Mouse (Mus musculus) intestine, embryonic 16.5 days (tissue): ENCODE data around the gene Nt5c3b. TPM values are rescaled to one million over a fixed set of nuclear protein-coding genes. Genes with fewer than 3 reads are reported as not detected.

ENCODE experiments used
- ATAC-seq: fragments of 200-750 bp; cut with Nextera tagmentation; 2 replicates; pipeline ENCODE4 v1.8.0; 2017; ENCODE audit warnings: moderate TSS enrichment, moderate library complexity
- H3K27ac ChIP-seq: fragments of 300-500 bp; sonication (generic); 2 replicates; pipeline ENCODE4 v1.5.1; 2014; ENCODE audit warnings: mild to moderate bottlenecking, low read length
- H3K27me3 ChIP-seq: fragments of 300-500 bp; sonication (generic); replicated peaks from 2 replicates; pipeline ENCODE4 v1.6.1; 2014; ENCODE audit warnings: low read length, control low read depth, mixed read lengths; ENCODE audit not compliant: control insufficient read depth, insufficient read depth
- H3K36me3 ChIP-seq: fragments of 300-500 bp; sonication (generic); 2 replicates; pipeline ENCODE4 v1.6.1; 2014; ENCODE audit warnings: low read length, control low read depth; ENCODE audit not compliant: control insufficient read depth, insufficient read depth
- H3K4me1 ChIP-seq: fragments of 300-500 bp; sonication (generic); 2 replicates; pipeline ENCODE4 v1.6.1; 2014; ENCODE audit warnings: low read length, control low read depth, mixed read lengths; ENCODE audit not compliant: control insufficient read depth, insufficient read depth
- H3K4me2 ChIP-seq: fragments of 300-500 bp; sonication (generic); 2 replicates; pipeline ENCODE4 v1.6.1; 2014; ENCODE audit warnings: low read depth, low read length, control low read depth
- H3K4me3 ChIP-seq: fragments of 300-500 bp; sonication (generic); 2 replicates; pipeline ENCODE4 v1.5.1; 2014; ENCODE audit warnings: mild to moderate bottlenecking, low read length
- H3K9ac ChIP-seq: fragments of 300-500 bp; sonication (generic); 2 replicates; pipeline ENCODE4 v1.6.1; 2014; ENCODE audit warnings: low read depth, low read length
- H3K9me3 ChIP-seq: fragments of 300-500 bp; sonication (generic); 2 replicates; pipeline ENCODE4 v1.6.1; 2016; ENCODE audit warnings: low read length, control low read depth; ENCODE audit not compliant: control insufficient read depth
- WGBS: fragments of 180-500 bp; shearing (Covaris S2); extraction: QIAGEN DNeasy Blood & Tissue Kit; methylation state at CpG from one replicate; pipeline ENCODE4 v1.1.7; 2014; 5-methylcytosine and 5-hydroxymethylcytosine counted together
- polyA plus RNA-seq: library from polyadenylated mRNA; unstranded; fragments of >200 nt; fragmentation: Nextera tagmentation; extraction: Ambion mirVana; gene quantifications from 2 replicates; pipeline ENCODE4 v1.2.1, GENCODE M21; 2015

Nt5c3b gene
- polyA plus RNA-seq, 1 experiment from 2014 or later, result 85.8 TPM

DNA sequence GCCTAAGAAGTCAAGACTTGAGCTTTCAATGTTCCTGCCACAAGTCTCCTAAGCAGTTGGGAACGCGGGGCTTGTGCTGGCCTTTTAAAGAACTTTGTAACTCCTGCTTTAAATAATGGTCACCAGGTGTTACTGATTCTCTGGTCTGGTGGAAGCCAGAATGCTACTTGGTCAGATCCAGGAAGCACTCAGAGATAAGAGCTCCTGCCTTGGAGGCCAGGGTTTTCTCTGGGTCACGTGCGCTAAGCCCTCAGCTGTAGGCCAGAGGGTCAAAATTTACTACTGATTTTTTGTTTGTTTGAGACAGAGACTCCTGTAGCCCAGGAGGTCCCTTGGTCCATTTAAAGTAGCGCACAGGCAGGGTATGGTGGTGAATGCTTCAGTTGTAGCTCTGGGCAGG lies 9.6 kb downstream of the Nt5c3b start:
- Histone ChIP-seq H3K4me2 (no peak overlapping the region), H3K4me1 (no peaks in the 10 kb centered on the region; the same call in 1 of the 2 replicates), H3K27me3 (no peaks in the 10 kb centered on the region), H3K4me3 (no peak overlapping the region), H3K9me3 (no peaks in the 10 kb centered on the region), H3K27ac (no peak overlapping the region), H3K36me3 (peaks cover 6% of the 10 kb centered on the region), H3K9ac (no peak overlapping the region)
- WGBS, result 93% methylated on average over 5 of the region's 5 CpGs
- no peak for ATAC-seq

DNA sequence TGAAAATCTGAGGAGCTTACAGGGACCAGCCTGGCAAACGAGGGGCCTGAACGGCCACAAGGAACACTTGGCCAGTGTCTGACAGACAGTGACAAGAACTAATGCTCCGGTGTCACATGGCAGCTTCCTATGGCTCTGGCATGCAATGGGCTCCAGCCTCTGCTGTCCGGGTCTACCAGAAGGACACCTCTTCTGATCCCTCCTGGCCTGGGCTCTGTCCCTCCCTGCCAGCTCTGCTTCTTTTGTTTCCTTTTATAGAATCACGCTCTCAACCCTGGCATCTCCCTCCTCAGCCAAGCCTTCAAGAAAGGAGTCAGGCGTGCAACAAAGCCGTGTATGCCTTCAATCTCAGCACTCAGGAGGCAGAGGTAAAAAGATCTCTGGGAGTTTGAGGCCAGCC lies 11.6 kb downstream of the Nt5c3b start:
- Histone ChIP-seq H3K9ac (no peak overlapping the region), H3K4me3 (no peak overlapping the region), H3K27me3 (no peaks in the 10 kb centered on the region), H3K36me3 (peaks cover under 1% of the 10 kb centered on the region; the same call in 1 of the 2 replicates), H3K4me2 (no peak overlapping the region), H3K4me1 (no peaks in the 10 kb centered on the region; the same call in 1 of the 2 replicates), H3K9me3 (no peaks in the 10 kb centered on the region), H3K27ac (no peak overlapping the region)
- WGBS, result 87% methylated on average over 7 of the region's 7 CpGs
- ATAC-seq, result no peak

GRCm38 (mm10) chr11:100428612-100429199 lies 12.9 kb downstream of the Nt5c3b start:
- no peaks in the 10 kb centered on the region for H3K9me3 ChIP-seq
- H3K36me3 ChIP-seq, result no peaks in the 10 kb centered on the region
- H3K27ac ChIP-seq, result no peak overlapping the region
- no peak for ATAC-seq
- H3K27me3 ChIP-seq, result no peaks in the 10 kb centered on the region
- no peak overlapping the region for H3K4me3 ChIP-seq
- no peak overlapping the region for H3K9ac ChIP-seq
- no peaks in the 10 kb centered on the region; the same call in 1 of the 2 replicates for H3K4me1 ChIP-seq
- WGBS, result 46% methylated on average over 9 of the region's 9 CpGs
- H3K4me2 ChIP-seq, result no peak overlapping the region

- 0 out of 2 replicates have a peak overlapping the region, but pooled peaks have one; percentile 9 for H3K9ac ChIP-seq
- no peaks in the 10 kb centered on the region for H3K9me3 ChIP-seq
- no peak overlapping the region for H3K4me3 ChIP-seq
- H3K27ac ChIP-seq, result no peak overlapping the region
- no peaks in the 10 kb centered on the region for H3K36me3 ChIP-seq
- no peaks in the 10 kb centered on the region; the same call in 1 of the 2 replicates for H3K4me1 ChIP-seq
- no peak overlapping the region for H3K4me2 ChIP-seq
- H3K27me3 ChIP-seq, result no peaks in the 10 kb centered on the region
- ATAC-seq, result no peak
- 80% methylated on average over 3 of the region's 3 CpGs for WGBS
Observed at GRCm38 (mm10) chr11:100426820-100427219, 14.8 kb downstream of the Nt5c3b start.

- Histone ChIP-seq H3K4me3 (no peak overlapping the region), H3K36me3 (no peaks in the 10 kb centered on the region), H3K9ac (0 out of 2 replicates have a peak overlapping the region, but pooled peaks have one; percentile 9), H3K27me3 (no peaks in the 10 kb centered on the region), H3K9me3 (no peaks in the 10 kb centered on the region), H3K4me1 (no peaks in the 10 kb centered on the region; the same call in 1 of the 2 replicates), H3K4me2 (no peak overlapping the region), H3K27ac (no peak overlapping the region)
- ATAC-seq, result peak; percentile 81
- WGBS, result 22% methylated on average over 7 of the region's 7 CpGs
Observed at GRCm38 (mm10) chr11:100425851-100426250, 15.8 kb downstream of the Nt5c3b start.

DNA sequence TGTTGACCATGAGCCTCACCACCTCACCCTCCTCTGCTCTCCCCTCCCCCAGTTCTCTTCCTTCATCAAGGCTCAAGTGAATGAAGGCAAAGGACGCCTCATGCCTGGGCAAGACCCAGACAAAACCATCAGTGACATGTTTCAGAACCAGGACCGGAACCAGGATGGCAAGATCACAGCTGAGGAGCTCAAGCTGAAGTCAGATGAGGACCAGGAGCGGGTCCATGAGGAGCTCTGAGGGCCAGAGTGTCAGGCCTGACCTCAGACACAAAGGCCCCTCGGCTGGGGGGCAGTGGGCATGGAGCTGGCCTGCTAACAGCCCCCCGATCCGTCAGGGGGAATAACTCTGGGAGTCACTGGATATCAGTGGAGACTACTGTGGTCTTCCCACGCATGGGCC lies 17.8 kb downstream of the Nt5c3b start:
- no peak for ATAC-seq
- H3K36me3 ChIP-seq, result no peaks in the 10 kb centered on the region
- 85% methylated on average over 7 of the region's 7 CpGs for WGBS
- no peak overlapping the region for H3K4me2 ChIP-seq
- no peak overlapping the region for H3K4me3 ChIP-seq
- no peak overlapping the region for H3K27ac ChIP-seq
- no peaks in the 10 kb centered on the region for H3K27me3 ChIP-seq
- no peak overlapping the region for H3K9ac ChIP-seq
- H3K9me3 ChIP-seq, result no peaks in the 10 kb centered on the region
- H3K4me1 ChIP-seq, result no peaks in the 10 kb centered on the region; the same call in 1 of the 2 replicates

- Histone ChIP-seq H3K4me1 (no peaks in the 10 kb centered on the region), H3K9me3 (no peaks in the 10 kb centered on the region), H3K27me3 (no peaks in the 10 kb centered on the region), H3K4me3 (no peak overlapping the region), H3K36me3 (no peaks in the 10 kb centered on the region), H3K27ac (no peak overlapping the region), H3K4me2 (no peak overlapping the region), H3K9ac (no peak overlapping the region)
- no peak for ATAC-seq
- WGBS, result 84% methylated on average over 8 of the region's 8 CpGs
Observed at GRCm38 (mm10) chr11:100421537-100421936, 20.1 kb downstream of the Nt5c3b start.

- no peaks in the 10 kb centered on the region for H3K9me3 ChIP-seq
- peak within 1 kb of the TSS; percentile 72 for H3K4me3 ChIP-seq
- peak within 1 kb of the TSS; percentile 93 for H3K27ac ChIP-seq
- peak; percentile 33 for ATAC-seq
- H3K9ac ChIP-seq, result peak within 1 kb of the TSS; percentile 90
- H3K4me2 ChIP-seq, result peak within 1 kb of the TSS; percentile 85
- WGBS, result under 1% methylated on average over 31 of the region's 31 CpGs
- H3K36me3 ChIP-seq, result no peaks in the 10 kb centered on the region
- no peaks in the 10 kb centered on the region for H3K27me3 ChIP-seq
- peaks cover 35% of the 10 kb centered on the region for H3K4me1 ChIP-seq
Observed at GRCm38 (mm10) chr11:100414914-100415822, 26.4 kb downstream of the Nt5c3b start, which contains the start of gene Fkbp10. Gene Fkbp10, plus strand, starts transcription at chr11:100415697.
